Mouse (Mus musculus) right cerebral cortex, adult 18-20 months (tissue): Measurements from ENCODE around the gene Asb8.

ENCODE experiments used
- DNase-seq: peaks from one replicate; pipeline ENCODE4 v3.0.0; 2022; ENCODE audit warnings: mixed read lengths

The Asb8 gene

GRCm38 (mm10) chr15:98155272-98155671, 10.2 kb downstream of the Asb8 start:
- DNase-seq: no peak

GRCm38 (mm10) chr15:98154631-98155030, 10.8 kb downstream of the Asb8 start:
- no peak for DNase-seq

GRCm38 (mm10) chr15:98154146-98154545, 11.3 kb downstream of the Asb8 start:
- no peak for DNase-seq

- no peak for DNase-seq
Measured at GRCm38 (mm10) chr15:98153625-98154024, 11.8 kb downstream of the Asb8 start.

- DNase-seq: no peak
Measured at GRCm38 (mm10) chr15:98152916-98153315, 12.5 kb downstream of the Asb8 start.

GRCm38 (mm10) chr15:98149166-98149602, 16.2 kb downstream of the Asb8 start:
- DNase-seq: no peak

GRCm38 (mm10) chr15:98148356-98148755, 17.1 kb downstream of the Asb8 start:
- DNase-seq: no peak

- peak; percentile 96 for DNase-seq
Measured at GRCm38 (mm10) chr15:98145559-98146181, 19.8 kb downstream of the Asb8 start.

- DNase-seq: no peak
Measured at GRCm38 (mm10) chr15:98144861-98145507, 20.4 kb downstream of the Asb8 start.

- DNase-seq: no peak
Measured at GRCm38 (mm10) chr15:98142515-98142914, 22.9 kb downstream of the Asb8 start.

GRCm38 (mm10) chr15:98140809-98141208, 24.6 kb downstream of the Asb8 start:
- DNase-seq: no peak

GRCm38 (mm10) chr15:98139763-98140162, 25.7 kb downstream of the Asb8 start:
- DNase-seq: no peak

- DNase-seq: no peak
Measured at GRCm38 (mm10) chr15:98136871-98137270, 28.6 kb downstream of the Asb8 start.

- no peak for DNase-seq
Measured at GRCm38 (mm10) chr15:98135671-98136070, 29.8 kb downstream of the Asb8 start.

GRCm38 (mm10) chr15:98134666-98135065, 30.8 kb downstream of the Asb8 start:
- DNase-seq: no peak

GRCm38 (mm10) chr15:98134034-98134433, 31.4 kb downstream of the Asb8 start:
- DNase-seq: peak; percentile 38

GRCm38 (mm10) chr15:98133471-98133870, 32.0 kb downstream of the Asb8 start:
- no peak for DNase-seq

GRCm38 (mm10) chr15:98131942-98132655, 33.3 kb downstream of the Asb8 start:
- no peak for DNase-seq

- no peak for DNase-seq
Measured at GRCm38 (mm10) chr15:98131451-98131850, 34.0 kb downstream of the Asb8 start.

- no peak for DNase-seq
Measured at GRCm38 (mm10) chr15:98131001-98131400, 34.4 kb downstream of the Asb8 start.

GRCm38 (mm10) chr15:98120831-98121230, 44.6 kb downstream of the Asb8 start:
- no peak for DNase-seq

- DNase-seq: no peak
Measured at GRCm38 (mm10) chr15:98119363-98119762, 46.1 kb downstream of the Asb8 start.

- DNase-seq: no peak
Measured at GRCm38 (mm10) chr15:98116287-98116686, 49.1 kb downstream of the Asb8 start.

- DNase-seq: no peak
Measured at GRCm38 (mm10) chr15:98115779-98116163, 49.7 kb downstream of the Asb8 start.
